Mouse (Mus musculus) forebrain, embryonic 13.5 days (tissue): ENCODE data around the gene Clec16a. TPM values are rescaled to one million over a fixed set of nuclear protein-coding genes. Genes with fewer than 3 reads are reported as not detected.

Source experiments
- ATAC-seq: fragments of 200-750 bp; cut with Nextera tagmentation; 2 replicates; pipeline ENCODE4 v1.8.0; 2017
- H3K27ac ChIP-seq: fragments of 300-500 bp; sonication (generic); 2 replicates; pipeline ENCODE4 v1.5.1; 2015; ENCODE audit warnings: inconsistent platforms, mild to moderate bottlenecking, moderate library complexity
- H3K27me3 ChIP-seq: fragments of 300-500 bp; sonication (generic); 2 replicates; pipeline ENCODE4 v1.6.1; 2015; ENCODE audit warnings: mild to moderate bottlenecking, inconsistent platforms
- H3K36me3 ChIP-seq: fragments of 300-500 bp; sonication (generic); 2 replicates; pipeline ENCODE4 v1.6.1; 2015; ENCODE audit warnings: mild to moderate bottlenecking, inconsistent platforms; ENCODE audit not compliant: poor library complexity, severe bottlenecking
- H3K4me1 ChIP-seq: fragments of 300-500 bp; sonication (generic); 2 replicates; pipeline ENCODE4 v1.6.1; 2015; ENCODE audit warnings: inconsistent platforms
- H3K4me2 ChIP-seq: fragments of 300-500 bp; sonication (generic); 2 replicates; pipeline ENCODE4 v1.6.1; 2015; ENCODE audit warnings: inconsistent platforms, mild to moderate bottlenecking, moderate library complexity
- H3K4me3 ChIP-seq: fragments of 300-500 bp; sonication (generic); 2 replicates; pipeline ENCODE4 v1.5.1; 2015; ENCODE audit warnings: mild to moderate bottlenecking, inconsistent platforms
- H3K9ac ChIP-seq: fragments of 300-500 bp; sonication (generic); 2 replicates; pipeline ENCODE4 v1.6.1; 2015; ENCODE audit warnings: mild to moderate bottlenecking, inconsistent platforms
- H3K9me3 ChIP-seq: fragments of 300-500 bp; sonication (generic); replicated peaks from 2 replicates; pipeline ENCODE4 v1.6.1; 2016; ENCODE audit warnings: inconsistent platforms
- WGBS: fragments of 180-500 bp; shearing (Covaris S2); methylation state at CpG from one replicate; pipeline ENCODE4 v1.1.7; 2015; 5-methylcytosine and 5-hydroxymethylcytosine counted together
- polyA plus RNA-seq: library from polyadenylated mRNA; unstranded; fragments of >200 nt; fragmentation: Nextera tagmentation; extraction: Ambion mirVana; gene quantifications from 2 replicates; pipeline ENCODE4 v1.2.1, GENCODE M21; 2015

The Clec16a gene
- polyA plus RNA-seq, 1 experiment from 2014 or later: 61.7 TPM

DNA sequence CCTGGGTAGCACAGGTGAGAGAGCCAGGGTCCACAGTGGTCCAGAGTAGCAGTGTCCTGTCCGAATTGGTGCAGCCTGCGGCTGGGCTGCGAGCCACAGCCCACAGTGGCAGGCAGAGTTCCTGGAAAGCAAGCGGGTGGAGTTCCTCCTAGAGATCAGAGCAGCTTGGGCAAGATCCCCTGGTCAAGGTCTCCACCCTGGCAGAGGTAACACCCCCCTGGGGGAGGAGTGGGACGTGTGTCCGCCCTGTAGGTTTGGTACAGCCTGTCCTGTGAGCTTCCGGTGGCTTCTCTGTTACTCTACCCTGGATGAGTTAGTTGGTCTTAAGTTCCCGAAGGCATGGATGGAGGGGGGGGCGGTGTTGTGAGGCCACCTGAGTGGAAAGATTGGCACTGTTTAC, 223.7 kb downstream of the Clec16a start:
- H3K27me3 ChIP-seq: 0 out of 2 replicates have a peak, but pooled peaks cover 3% of the 10 kb centered on the region
- no peak for ATAC-seq
- no peaks in the 10 kb centered on the region for H3K4me1 ChIP-seq
- no peaks in the 10 kb centered on the region for H3K36me3 ChIP-seq
- no peak overlapping the region for H3K9ac ChIP-seq
- H3K4me2 ChIP-seq: no peak overlapping the region
- no peak overlapping the region for H3K4me3 ChIP-seq
- no peaks in the 10 kb centered on the region for H3K9me3 ChIP-seq
- WGBS: 69% methylated on average over 9 of the region's 9 CpGs
- H3K27ac ChIP-seq: no peak overlapping the region

DNA sequence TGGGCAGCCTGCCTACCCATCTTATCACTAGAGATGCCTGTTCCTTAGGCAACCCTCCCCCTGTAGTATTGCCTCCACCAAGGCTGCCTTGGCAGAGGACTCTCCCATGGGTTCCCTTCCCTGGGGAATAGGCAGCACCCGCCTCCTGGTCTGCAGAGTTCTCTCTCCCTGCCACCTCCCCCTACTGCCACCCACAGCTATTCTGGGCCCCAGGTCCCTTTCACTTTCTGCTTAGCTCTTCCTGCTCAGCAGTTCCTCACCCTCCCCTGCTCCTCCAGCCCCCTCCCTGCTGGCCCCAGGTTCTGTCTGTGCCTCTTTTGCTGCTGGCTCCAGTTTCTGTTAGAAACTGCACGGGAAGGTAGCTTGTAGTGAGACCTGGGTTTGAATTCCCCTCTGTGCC, 224.5 kb downstream of the Clec16a start:
- Histone ChIP-seq H3K27ac (no peak overlapping the region), H3K4me1 (no peaks in the 10 kb centered on the region), H3K9ac (no peak overlapping the region), H3K27me3 (0 out of 2 replicates have a peak, but pooled peaks cover 3% of the 10 kb centered on the region), H3K9me3 (no peaks in the 10 kb centered on the region), H3K4me3 (no peak overlapping the region), H3K36me3 (no peaks in the 10 kb centered on the region), H3K4me2 (no peak overlapping the region)
- 41% methylated on average over 2 of the region's 2 CpGs for WGBS
- no peak for ATAC-seq

- Histone ChIP-seq H3K9me3 (no peaks in the 10 kb centered on the region), H3K4me2 (no peak overlapping the region), H3K4me3 (no peak overlapping the region), H3K36me3 (no peaks in the 10 kb centered on the region), H3K9ac (no peak overlapping the region), H3K27me3 (0 out of 2 replicates have a peak, but pooled peaks cover 3% of the 10 kb centered on the region), H3K27ac (no peak overlapping the region), H3K4me1 (no peaks in the 10 kb centered on the region)
- WGBS: 54% methylated on average over 4 of the region's 4 CpGs
- no peak for ATAC-seq
These were observed 225.6 kb downstream of the Clec16a start for GRCm38 (mm10) chr16:10770531-10771325.

DNA sequence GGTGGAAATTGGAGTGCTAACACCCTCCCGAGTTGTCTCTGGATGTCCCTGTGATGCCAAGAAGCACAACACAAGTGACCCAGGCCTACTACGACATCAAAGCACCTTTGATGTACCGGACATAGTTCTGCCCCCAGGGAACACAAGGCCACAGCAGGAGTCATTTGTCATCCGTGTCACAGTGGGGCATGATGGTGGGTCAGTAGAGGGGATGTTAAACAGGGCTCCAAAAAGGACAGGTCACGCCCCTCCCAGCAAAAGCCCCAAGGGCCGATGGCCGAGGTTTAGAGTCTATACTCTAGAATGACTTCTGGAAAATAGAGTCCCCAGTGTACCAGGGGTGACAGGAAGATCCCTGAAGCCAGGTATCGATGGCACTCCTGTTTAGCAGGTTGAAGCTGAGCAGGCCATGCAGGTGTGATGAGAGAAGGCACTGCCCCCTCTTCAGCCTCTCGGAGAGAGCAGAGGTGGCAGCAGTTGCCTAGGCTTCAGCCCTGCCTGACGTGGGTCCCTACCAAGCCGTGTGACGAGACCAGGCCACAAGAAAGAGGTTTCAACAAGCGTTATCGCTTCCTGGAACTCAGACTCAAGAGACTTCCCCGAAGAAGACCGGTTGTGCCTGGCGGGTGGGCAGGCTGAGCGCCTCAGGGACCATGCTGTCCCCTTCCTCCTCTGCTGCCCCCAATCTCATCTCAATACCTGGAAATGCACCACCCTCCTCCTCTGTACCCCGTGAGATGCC, 226.8 kb downstream of the Clec16a start:
- H3K27me3 ChIP-seq: 0 out of 2 replicates have a peak, but pooled peaks cover 3% of the 10 kb centered on the region
- no peak for ATAC-seq
- H3K4me1 ChIP-seq: no peaks in the 10 kb centered on the region
- H3K36me3 ChIP-seq: no peaks in the 10 kb centered on the region
- H3K9me3 ChIP-seq: no peaks in the 10 kb centered on the region
- 73% methylated on average over 19 of the region's 19 CpGs for WGBS
- H3K27ac ChIP-seq: no peak overlapping the region
- H3K9ac ChIP-seq: no peak overlapping the region
- no peak overlapping the region for H3K4me3 ChIP-seq
- no peak overlapping the region for H3K4me2 ChIP-seq

GRCm38 (mm10) chr16:10773543-10773942, 228.4 kb downstream of the Clec16a start:
- ATAC-seq: no peak
- Histone ChIP-seq H3K27me3 (0 out of 2 replicates have a peak, but pooled peaks cover 3% of the 10 kb centered on the region), H3K36me3 (no peaks in the 10 kb centered on the region), H3K4me3 (no peak overlapping the region), H3K27ac (no peak overlapping the region), H3K4me2 (no peak overlapping the region), H3K9ac (no peak overlapping the region), H3K9me3 (no peaks in the 10 kb centered on the region), H3K4me1 (no peaks in the 10 kb centered on the region)
- 90% methylated on average over 8 of the region's 8 CpGs for WGBS

DNA sequence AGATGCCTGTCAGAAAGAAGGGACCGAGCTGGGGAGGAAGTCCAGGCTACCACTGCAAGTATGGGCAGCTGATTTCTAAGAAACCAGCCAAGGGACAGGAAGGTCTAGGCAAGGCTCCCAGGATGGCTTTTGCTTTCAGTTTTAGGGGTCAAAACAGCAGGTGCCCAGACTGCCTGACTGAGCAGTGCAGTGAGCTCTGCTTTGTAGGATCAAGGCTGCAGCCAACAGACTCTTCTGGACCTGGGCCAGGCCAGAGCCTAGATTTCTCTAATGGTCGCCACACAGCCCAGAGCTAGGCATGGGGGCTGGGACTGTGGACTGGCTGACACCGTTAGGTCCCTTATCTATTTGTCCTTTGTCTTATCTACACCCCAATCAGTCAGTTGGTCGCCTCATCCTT, 229.6 kb downstream of the Clec16a start:
- H3K27me3 ChIP-seq: no peaks in the 10 kb centered on the region
- no peak overlapping the region for H3K4me3 ChIP-seq
- no peaks in the 10 kb centered on the region for H3K9me3 ChIP-seq
- no peak overlapping the region for H3K9ac ChIP-seq
- no peaks in the 10 kb centered on the region for H3K36me3 ChIP-seq
- WGBS: 67% methylated on average over 4 of the region's 4 CpGs
- no peak for ATAC-seq
- no peaks in the 10 kb centered on the region for H3K4me1 ChIP-seq
- no peak overlapping the region for H3K4me2 ChIP-seq
- no peak overlapping the region for H3K27ac ChIP-seq

GRCm38 (mm10) chr16:10776322-10776721, 231.2 kb downstream of the Clec16a start:
- Histone ChIP-seq H3K9me3 (no peaks in the 10 kb centered on the region), H3K9ac (no peak overlapping the region), H3K4me3 (no peak overlapping the region), H3K27ac (no peak overlapping the region), H3K27me3 (no peaks in the 10 kb centered on the region), H3K4me2 (no peak overlapping the region), H3K4me1 (no peaks in the 10 kb centered on the region), H3K36me3 (no peaks in the 10 kb centered on the region)
- ATAC-seq: no peak
- 72% methylated on average over 7 of the region's 7 CpGs for WGBS

DNA sequence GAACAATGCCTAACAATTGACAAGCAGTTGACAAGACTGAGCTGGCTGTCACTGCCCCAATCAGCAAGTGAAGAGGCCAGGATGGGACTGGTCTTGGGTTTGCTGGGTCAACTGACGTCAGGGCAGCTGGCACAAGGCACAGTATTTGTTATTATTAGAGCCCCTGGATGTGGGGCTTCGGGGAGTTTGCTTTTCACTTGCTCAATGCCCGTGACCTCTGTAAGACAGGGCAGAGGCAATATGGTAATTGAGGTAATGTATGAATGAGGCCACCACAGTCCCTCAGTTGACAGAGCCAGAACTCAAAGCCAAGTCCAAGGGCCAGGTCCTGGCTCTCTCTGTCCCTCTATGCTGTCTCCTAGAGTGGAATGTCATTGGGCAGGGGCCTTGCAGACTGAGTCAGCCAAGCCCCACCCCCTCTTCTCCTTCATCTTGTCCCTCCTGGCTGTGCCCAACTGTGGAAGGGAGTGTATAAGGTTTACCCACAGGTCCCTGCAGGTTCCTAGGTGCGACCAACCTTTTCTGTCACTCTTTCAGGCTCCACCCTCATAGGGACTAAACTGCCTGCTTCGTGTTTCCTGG, 232.5 kb downstream of the Clec16a start:
- Histone ChIP-seq H3K9ac (no peak overlapping the region), H3K9me3 (no peaks in the 10 kb centered on the region), H3K27ac (no peak overlapping the region), H3K4me3 (no peak overlapping the region), H3K4me2 (no peak overlapping the region), H3K27me3 (peaks cover 2% of the 10 kb centered on the region), H3K4me1 (peaks cover 12% of the 10 kb centered on the region; the same call in 1 of the 2 replicates), H3K36me3 (no peaks in the 10 kb centered on the region)
- 73% methylated on average over 5 of the region's 5 CpGs for WGBS
- ATAC-seq: no peak

GRCm38 (mm10) chr16:10780631-10781120, 235.5 kb downstream of the Clec16a start:
- H3K4me2 ChIP-seq: no peak overlapping the region
- 93% methylated on average over 5 of the region's 5 CpGs for WGBS
- H3K36me3 ChIP-seq: no peaks in the 10 kb centered on the region
- no peak overlapping the region for H3K4me3 ChIP-seq
- ATAC-seq: no peak
- no peak overlapping the region for H3K9ac ChIP-seq
- H3K9me3 ChIP-seq: no peaks in the 10 kb centered on the region
- no peak overlapping the region for H3K27ac ChIP-seq
- H3K27me3 ChIP-seq: peaks cover 23% of the 10 kb centered on the region
- peaks cover 30% of the 10 kb centered on the region for H3K4me1 ChIP-seq

DNA sequence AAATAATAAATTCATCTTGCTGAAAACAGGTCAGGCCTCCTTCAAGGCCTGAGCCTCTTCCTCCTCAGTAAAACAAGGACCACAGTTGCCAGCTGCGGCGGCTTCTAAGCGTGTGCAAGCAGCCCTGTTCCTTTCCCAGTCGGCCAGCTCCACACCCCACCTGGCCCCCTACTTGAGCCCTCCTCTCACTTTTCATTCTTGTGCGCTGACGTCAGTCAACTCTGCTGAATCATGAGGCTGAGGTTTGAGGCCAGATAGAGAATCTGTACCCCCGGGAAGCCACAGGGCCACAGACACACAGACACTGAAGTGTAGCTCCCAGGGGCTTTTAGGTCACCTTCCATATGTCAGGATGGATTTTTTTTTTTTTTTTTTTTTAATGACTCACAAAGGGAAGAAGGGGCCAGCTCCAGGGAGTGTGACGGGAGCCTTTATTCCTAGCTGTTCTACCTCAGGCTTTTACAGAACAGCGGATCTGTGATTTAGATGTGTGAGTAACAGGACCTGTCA, 236.8 kb downstream of the Clec16a start:
- no peak overlapping the region for H3K4me2 ChIP-seq
- H3K9ac ChIP-seq: 0 out of 2 replicates have a peak overlapping the region, but pooled peaks have one; percentile 16
- H3K27ac ChIP-seq: no peak overlapping the region
- H3K9me3 ChIP-seq: no peaks in the 10 kb centered on the region
- ATAC-seq: no peak
- peaks cover 23% of the 10 kb centered on the region for H3K27me3 ChIP-seq
- no peak overlapping the region for H3K4me3 ChIP-seq
- no peaks in the 10 kb centered on the region for H3K36me3 ChIP-seq
- H3K4me1 ChIP-seq: peaks cover 35% of the 10 kb centered on the region
- WGBS: 36% methylated on average over 9 of the region's 9 CpGs

GRCm38 (mm10) chr16:10782377-10783151, 237.4 kb downstream of the Clec16a start:
- Histone ChIP-seq H3K4me3 (no peak overlapping the region), H3K27ac (no peak overlapping the region), H3K9ac (no peak overlapping the region), H3K4me1 (peaks cover 35% of the 10 kb centered on the region), H3K36me3 (no peaks in the 10 kb centered on the region), H3K27me3 (peaks cover 23% of the 10 kb centered on the region), H3K4me2 (no peak overlapping the region), H3K9me3 (no peaks in the 10 kb centered on the region)
- 46% methylated on average over 6 of the region's 6 CpGs for WGBS
- no peak for ATAC-seq
